Mouse (Mus musculus): ENCODE measurements around the gene Iqck. TPM values are rescaled to one million over a fixed set of nuclear protein-coding genes. Genes with fewer than 3 reads are reported as not detected.
A peak's percentile ranks its signal among the peaks of the same experiment; 100 is the strongest.

Gene Iqck
- total RNA-seq, 2 experiments from 2014 or later: 17.3 to 18.2 TPM

DNA sequence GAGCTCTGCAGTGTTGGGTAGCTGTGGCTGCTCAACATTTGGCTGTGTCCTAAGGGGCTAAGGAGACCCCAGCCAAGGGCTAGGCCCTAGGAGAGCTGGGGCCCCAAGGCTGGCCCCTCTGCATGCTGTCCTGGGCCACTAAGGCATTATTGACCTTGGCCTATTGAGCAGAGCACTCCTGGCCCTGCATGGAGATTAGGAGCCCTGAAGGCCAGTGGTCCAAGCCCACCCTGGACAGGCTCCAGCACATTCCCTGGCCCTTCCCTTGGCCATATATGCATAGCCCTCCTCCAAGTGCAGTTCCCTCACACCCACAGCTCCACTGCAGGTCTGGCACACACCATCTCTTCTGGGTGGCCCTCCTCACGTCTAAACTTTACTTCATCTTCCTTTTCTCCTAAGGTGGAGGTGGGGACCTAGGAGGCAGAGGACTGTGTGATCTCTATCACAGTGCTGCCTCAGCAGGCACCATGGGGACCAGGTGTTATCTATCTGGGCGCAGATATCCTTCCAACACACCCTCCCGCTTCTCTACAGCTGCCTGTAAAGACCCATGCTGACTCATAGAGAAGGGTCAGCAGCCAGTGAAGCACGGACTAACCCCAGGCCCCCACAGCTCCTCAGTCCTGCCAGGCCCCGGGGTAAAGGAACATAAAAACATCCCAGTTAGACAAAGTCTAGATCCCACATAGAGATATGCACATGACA is 5.9 kb upstream of the Iqck start:
- DNase-seq (ENCODE audit: low spot score in 2 of 2): no peak

DNA sequence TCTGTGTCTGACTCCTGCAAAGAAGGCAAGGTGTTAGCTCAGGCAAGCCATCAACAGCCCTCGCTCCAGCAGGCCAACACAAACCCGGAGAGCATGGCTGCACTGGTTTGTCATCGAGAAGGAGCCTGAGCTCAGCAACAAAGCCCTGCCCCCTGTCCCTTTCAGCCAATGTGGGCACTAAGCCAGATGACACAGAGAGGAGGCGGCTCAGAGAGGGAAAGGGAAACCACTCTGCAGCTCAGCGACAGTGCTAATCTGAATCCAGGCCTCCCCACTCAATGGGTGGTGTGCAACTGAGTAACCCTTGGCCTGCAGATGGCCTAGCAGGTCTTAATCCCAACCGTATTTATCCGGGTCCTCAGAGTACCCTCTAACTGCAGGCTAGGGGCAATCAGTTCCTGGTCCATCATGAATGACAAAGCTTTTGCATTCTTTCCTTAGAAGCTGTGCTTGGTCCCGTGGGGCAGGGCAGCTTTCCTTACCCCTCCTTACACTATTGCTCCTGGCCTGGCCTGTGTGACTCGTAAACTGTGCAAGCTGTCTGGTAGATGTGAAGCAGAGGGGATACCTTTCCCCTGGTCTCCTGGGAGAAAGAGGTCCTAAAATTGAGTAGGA is 4.8 kb upstream of the Iqck start:
- DNase-seq (ENCODE audit: low spot score in 2 of 2): peak in 1 of 2 experiments; percentile 30

DNA sequence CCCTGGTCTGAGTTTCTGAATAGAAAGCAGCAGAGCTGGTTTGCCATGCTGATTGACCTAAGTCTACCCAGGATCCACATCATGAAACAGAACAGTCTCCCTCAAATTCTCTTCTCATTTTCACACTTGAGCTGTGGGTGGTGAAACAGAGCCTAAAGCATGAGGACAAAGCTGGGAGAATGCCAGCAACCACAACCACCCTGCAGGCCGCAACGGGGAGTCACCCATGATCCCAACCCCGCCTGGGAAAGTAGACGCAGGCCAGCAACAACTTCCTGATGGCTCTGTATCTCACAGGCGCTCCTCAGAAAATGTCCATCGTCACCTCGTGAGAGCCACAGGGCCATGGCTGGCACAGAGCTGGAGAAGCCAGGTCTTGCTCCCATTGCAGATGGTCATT is 4.0 kb upstream of the Iqck start:
- DNase-seq (ENCODE audit: low spot score in 2 of 2): no peak

DNA sequence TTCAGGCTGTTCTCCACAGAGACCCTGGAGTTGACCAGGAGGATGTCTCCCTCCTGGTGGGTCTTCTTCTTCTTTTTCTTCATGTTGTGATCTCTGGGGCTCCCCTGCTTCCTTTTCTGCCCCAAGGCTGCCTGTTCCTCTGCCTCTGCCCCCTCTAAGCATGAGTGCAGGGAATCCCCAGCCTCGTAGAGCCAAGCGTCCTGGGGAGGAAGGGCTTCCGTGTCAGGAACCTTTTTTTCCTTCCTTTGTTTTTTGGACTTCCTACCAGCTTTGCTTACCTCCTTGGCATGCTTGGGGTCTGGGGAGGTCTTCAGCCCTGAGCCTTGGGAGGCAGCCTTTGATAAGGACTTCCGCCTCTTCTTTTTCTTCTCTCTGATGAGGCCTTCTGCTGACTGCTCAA is 2.9 kb upstream of the Iqck start:
- DNase-seq (ENCODE audit: low spot score in 2 of 2): no peak

DNA sequence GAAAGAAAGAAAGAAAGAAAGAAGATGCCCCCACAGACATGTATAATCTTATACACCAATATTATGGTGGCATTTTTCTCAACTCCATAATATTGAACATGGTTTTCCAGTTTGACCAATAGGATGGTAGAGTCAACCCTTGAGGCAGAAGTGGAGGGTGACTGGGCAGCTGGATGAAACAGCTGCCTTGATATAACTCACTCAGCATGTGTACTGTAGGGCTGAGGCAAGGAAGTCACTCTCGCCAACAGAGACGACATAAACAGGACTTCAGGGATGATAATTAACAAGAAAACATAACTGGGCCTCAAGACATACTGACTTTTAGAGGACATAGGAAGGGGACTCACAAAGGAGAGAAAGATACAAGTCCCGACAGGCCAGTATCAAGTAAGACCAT is 946 bp upstream of the Iqck start:
- no peak for DNase-seq (ENCODE audit: low spot score in 2 of 2)

DNA sequence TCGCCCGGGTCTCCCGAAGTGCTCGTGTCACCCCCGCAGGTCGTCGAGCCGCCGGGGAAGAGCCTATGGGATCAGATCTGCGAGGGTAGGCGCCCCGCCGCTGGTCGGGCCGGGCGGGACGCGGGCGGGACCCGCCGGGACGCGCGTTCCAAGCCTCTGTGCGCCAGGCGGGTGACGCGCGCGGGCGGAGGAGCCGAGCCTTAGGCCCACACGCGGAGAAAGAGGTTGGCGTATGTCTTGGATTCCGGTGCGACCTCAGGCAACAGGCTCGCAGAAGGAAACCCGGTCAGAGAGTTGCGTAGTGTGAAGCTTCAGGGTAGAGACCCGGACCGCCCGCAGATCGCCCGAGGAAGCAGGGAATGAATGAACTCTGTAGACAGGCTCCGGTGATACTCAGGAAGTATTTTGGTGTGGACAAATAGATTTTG is 339 bp downstream of the Iqck start, which contains the start of gene Knop1:
Knop1 (minus strand) TSS at position 378 of the 428 bp plus-strand sequence.
- no peak for DNase-seq (ENCODE audit: low spot score in 2 of 2)

DNA sequence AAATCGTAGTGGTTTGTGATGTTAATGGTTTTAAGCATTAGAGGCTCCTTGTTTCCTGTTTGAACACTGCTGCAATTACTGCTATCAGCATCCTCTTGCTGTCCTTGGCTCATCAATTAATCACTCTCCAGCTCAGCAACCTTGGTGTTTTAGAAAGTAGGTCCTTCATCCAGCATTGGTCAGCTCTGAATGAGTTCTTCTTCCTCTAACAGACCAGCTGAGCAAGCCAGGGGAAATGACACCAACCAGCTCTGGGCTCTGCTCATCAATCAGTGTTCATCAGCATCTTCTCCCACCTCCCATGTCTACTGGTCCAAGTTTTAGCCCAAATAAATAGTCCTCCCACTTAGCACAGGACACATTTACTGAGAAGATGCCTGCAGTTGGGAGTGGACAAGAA is 3.1 kb downstream of the Iqck start:
- no peak for DNase-seq (ENCODE audit: low spot score in 2 of 2)

DNA sequence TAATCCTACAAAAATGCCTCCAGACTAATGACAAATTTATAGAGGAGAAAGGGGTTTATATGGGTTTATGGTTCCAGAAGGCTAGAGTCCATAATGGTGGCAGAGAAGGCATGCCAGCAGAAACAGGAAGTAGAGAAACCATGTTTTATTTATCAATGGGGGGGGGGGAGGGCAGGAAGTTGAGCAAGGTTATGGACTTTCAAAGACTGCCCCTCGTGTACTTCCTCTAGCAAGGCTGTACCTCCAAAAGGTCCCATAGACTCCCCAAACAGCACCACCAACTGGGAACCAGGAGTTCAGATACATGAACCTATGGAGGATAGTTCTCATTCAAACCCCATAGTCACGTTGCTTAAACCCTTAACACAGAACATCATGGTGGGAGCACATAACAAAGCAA is 9.8 kb downstream of the Iqck start:
- no peak for DNase-seq (ENCODE audit: low spot score in 2 of 2)

DNA sequence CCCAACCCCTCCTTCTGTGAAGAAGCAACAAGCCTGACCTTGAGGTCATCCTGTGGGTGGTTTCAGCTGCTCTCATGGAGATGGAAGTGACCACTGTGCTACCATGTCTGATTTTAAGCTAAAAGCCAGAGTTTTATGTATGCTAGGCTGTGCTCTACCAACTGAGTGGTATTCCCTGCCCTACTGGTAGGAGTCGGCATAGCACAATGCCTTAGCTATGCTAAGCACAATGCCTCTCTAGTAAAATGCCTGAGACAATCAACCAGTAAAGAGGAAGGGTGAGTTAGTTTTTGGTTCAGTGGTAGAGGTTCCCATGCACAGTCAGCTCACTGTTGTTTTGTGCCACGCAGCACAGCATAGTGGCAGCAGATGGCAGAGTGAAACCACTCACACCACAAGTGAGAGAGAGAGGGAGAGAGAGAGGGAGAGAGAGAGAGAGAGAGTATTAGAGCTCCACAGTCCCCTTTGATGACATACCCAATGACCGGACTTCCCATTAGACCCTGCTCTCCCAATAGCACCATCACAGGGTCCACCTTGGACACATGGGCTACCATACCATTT is 24.0 kb downstream of the Iqck start:
- no peak for DNase-seq (ENCODE audit: low spot score in 2 of 2)

DNA sequence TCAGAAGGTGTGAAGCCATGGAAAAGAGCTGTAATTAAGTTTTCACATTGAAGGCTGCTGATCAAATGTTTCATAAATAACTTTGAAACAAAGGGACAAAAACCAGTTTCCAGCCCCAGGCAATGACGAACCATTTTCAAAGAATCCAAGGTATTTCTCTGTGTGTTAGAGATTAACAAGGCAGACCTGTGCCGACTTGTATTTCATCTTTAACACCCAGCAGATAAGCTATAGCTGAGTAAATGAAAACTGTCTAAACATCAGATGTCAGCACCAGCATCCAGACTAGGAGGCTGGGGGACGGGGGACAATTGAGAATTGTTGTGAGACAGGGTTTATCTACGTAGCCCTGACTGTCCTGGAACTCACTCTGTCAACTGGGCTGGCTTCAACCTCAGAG is 28.4 kb downstream of the Iqck start:
- DNase-seq (ENCODE audit: low spot score in 2 of 2): no peak

DNA sequence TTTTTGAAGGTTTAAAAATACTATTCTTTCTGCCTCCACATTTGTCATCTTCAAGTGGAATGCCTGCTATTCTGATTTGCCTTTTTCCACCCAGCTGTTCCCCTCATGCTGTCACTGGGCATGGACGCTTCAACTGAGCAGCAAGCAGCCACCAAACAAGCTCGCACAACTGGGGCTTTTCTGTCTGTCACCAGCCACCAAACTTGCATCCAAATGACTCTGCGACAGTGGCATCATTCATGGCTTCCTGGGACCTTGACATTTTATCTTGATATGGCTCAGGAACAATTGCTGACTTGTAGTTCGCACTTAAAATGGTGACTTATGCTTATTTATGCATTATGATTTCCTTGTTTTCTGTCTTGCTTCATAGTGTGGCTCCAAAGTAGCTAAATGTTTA is 29.4 kb downstream of the Iqck start:
- no peak for DNase-seq (ENCODE audit: low spot score in 2 of 2)

DNA sequence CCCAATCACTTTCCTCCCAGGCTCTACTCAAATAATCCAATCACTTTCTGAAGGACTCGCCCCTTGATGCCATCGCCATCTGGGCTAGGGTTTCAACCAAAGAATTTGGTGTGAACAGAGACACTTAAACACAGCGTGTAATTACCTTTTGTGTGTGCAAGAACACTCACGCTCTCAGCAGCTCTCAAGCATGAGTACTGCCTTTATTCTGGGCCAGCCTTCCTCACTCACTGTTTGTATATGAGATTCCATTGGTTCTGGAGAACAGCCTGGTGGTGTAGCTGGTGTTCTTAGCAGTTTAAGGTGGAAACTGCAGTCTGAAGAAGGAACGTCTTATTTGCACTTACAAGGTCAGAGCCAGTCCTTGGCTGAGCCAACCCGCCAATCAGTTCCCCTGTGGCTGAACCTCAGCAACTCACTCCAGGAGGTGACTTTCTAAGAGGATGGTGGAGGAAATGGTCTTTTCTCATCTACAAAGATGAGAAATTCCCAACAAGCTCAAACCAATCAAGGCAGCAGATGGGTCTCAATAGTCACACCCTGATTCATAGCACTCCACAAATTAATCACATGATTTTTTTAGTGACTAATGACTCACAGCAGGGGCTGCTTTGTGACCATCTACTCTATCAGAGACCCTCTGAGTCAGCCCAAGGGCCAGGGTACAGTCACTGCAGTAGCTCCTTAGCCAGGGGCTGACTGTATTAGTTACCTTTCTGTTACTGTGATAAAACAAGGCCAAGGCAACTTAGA is 31.9 kb downstream of the Iqck start:
- no peak for DNase-seq (ENCODE audit: low spot score in 2 of 2)

DNA sequence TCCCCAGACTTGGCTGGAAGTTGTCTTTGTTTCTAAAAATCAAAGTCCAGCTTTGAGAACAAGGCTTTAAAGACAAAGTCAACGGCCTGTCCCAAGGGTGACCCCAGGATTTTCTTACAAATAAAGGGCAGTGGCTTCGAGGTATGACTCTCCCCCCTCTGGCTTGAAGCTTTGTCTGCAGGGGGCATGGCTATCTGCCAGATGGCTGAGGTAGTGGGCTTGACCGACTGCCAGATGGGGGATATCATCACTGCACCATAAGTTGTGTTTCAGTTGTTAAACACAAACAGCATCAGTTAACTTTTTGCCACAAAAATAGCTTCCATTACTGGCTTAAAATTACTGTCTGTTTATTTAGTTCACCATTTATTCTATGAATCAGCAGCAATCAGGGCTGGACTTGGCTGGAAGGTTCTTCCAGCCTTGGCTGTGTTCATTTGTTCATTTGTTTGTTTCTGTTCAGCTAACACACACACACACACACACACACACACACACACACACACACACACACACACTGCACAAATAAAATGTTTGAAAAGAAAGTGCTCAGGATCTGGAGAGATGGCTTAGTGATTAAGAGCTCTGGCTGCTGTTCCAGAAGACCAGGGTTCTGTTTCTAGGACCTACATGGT is 33.6 kb downstream of the Iqck start:
- no peak for DNase-seq (ENCODE audit: low spot score in 2 of 2)

DNA sequence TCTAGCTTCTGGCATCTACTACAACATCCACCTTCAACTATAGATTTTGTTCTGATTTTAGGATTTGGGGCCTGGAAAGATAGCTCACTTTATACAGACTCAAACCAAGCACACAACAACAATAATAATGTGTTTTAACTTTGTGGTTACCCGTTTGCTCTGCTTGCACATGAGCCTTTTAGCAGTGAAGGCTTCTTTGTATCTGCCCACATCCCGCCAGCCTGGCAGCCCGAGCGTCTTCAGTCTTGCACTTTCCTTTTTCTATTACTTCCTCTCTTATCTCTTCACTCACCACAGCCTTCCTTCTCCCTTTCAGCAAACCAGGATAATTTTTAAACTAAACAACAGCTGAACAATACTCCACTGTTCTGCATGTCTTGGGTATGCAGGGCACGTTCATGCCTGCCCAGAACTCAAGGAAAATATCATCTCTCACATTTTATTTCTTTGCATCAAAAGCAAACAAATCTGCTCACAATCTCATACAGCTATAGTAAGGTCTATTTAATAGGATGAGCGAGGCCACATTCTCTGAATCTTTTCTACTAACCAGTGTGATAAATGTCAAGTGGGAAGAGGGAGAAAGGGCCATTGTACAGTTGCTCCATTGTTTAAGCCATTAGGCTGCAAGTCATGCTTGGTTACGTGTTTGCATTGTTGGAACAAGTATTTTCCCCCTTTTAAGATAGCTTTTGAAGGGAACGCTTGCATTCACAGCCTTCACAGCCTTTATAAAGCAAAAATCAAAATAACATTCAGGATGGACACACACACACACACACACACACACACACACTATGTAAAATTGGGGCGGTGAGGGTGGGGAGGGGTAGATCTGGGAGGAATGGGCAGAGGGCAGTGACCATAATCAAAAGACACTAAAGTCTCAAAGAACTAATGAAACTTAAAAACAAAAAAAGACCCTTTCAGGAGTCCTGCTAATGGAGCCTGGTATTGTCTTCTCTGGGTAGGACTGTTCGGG is 40.2 kb downstream of the Iqck start:
- no peak for DNase-seq (ENCODE audit: low spot score in 2 of 2)

DNA sequence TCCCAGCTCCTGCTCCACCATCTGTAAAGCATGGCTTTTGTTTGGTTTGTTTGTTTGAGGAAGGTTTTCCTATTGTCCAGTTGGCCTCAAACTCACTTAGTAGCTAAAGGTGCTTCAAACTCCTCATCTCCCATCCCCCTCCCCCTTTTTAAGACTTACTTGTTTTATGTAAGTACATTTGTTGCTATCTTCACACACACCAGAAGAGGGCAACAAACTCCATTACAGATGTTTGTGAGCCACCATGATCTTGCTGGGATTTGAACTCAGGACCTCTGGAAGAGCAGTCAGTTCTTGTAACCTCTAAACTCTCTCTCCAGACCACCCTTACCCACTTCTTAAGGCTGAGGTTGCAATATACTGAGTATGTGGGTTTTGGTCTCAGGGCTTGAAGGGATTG is 42.5 kb downstream of the Iqck start:
- no peak for DNase-seq (ENCODE audit: low spot score in 2 of 2)

DNA sequence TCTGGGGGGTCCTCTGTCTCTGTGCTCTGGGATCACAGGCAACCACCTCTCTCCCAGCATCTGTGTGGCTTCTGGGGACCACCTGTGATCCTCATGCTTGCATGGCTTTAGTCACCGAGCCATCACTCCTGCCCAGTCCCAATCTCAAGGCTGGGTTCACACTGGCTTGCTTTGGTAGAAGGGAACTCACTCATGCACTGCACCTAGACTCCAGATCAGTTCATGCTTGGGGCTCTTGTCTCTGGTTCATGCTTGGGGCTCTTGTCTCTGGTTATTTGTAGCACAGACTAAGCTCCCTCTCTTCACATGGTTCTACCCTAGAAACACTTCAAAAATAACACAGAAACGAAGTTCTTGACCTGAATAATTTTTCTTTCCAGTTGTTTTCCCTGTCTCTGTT is 44.5 kb downstream of the Iqck start:
- no peak for DNase-seq (ENCODE audit: low spot score in 2 of 2)

DNA sequence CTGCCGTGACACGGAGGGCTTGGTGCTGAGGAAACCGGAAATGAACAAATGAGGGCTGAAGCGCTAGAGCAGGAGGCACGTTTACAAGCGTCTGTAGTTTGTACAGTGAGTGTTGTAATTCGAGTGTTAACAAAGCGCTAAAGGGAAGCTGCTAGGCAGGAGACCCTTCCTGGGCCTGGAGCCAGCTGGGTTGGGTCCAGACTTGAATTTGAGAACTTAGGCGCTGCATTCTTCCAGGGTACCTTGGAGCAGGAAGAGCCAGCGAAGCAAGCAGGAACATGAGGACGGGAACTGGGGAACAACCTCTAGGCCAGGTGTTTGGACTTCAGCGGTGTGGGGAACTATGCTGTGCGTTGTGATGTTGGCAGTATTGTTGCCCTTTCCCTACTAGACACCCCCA is 47.4 kb downstream of the Iqck start:
- DNase-seq (ENCODE audit: low spot score in 2 of 2): no peak

DNA sequence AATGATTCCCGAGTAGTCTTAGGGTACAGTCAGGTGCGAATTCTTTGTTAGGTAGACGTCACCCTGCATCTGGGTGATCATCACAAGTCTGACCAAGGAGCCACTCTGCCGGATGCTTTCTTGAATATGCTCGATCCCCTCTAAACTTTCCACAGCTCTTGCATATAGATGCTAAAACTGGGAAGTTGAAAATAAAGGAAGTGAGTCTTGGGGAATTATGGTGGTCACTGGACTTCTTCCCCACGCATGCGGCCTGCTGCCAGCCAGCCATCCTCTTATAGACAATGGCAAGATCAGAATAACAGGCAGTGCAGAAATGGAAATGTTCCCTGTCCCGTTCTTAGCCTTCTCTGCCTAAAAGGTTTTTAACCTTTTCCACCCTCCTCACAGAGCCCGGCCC is 48.3 kb downstream of the Iqck start:
- DNase-seq (ENCODE audit: low spot score in 2 of 2): no peak

DNA sequence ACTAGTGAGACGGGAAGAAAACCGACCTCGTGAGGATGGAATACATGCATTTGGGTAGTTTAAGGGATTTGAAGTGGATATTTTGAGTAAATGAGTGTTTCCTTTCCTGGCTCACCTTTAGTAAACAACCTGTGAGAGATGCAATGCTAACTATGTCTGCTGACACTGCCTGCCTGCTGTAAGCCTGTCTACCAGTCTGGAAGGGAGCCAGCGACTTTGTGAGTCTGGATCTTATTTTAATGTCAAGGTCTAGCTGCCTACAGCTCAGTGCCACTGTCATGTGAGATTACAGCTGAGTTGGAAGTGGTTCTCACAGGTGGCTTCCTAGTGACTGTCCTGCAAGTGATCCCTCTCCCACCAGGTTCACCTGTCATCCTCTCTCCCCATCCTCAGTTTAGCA is 49.0 kb downstream of the Iqck start:
- DNase-seq (ENCODE audit: low spot score in 2 of 2): peak in 1 of 2 experiments; percentile 12

DNA sequence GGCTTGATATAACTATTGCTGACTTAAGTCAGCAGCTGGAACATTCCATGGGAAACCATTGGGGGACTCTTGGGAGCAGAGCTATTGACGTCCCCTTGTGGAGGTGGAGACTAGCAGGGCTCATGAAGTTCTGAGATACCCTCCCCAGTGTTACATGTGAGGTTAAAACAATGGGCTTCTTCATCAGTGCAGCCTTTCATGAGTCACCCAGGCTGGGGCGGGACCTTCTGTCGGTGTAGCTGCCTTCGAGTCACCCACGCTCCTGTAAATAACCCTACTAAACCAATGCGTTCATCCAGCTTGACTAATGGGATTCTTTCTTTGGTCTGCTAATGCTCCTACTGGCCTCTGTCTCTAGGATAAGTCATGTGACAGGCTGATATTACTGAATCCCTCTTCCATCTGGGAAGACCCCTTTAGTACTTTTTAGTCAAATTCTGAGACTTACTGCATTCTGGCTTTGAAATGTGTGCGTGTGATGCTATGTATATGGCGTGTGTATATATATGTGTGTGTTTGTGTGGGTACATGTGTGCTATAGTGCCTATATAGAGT is 53.5 kb downstream of the Iqck start:
- DNase-seq (ENCODE audit: low spot score in 2 of 2): no peak
